Mouse (Mus musculus): ENCODE results near the gene Mrpl44.

The Mrpl44 gene

DNA sequence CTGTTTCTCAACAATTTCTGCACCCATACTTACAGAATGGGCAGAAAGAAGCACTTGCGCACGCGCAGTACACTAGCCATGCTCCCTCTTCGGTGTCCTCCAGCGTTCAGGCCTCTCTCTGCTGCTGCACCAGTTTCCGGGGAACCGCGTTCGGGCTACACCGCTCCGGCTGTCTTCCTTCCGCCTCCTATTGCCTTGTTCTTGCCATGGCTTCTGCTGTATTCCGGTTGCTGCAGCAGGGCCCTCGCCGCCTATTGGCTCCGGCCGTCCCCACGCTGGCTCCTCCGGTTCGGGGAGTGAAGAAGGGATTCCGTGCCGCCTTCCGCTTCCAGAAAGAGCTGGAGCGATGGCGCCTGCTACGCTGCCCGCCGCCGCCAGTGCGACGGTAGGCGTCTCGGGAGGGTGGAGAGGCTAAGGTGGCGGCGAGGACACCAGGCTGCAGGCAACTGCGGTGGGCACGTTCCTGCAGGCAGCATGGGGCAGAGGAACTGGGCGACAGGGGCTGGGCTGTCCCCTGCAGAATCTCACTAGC, at the start of gene Mrpl44, which contains the start of gene Wdfy1:
Gene Mrpl44, plus strand, starts transcription at position 92 of the 532 bp plus-strand sequence.
Gene Wdfy1, minus strand, starts transcription at position 217 of the 532 bp plus-strand sequence.
- DNase-seq: peak; percentile 97 to 100

DNA sequence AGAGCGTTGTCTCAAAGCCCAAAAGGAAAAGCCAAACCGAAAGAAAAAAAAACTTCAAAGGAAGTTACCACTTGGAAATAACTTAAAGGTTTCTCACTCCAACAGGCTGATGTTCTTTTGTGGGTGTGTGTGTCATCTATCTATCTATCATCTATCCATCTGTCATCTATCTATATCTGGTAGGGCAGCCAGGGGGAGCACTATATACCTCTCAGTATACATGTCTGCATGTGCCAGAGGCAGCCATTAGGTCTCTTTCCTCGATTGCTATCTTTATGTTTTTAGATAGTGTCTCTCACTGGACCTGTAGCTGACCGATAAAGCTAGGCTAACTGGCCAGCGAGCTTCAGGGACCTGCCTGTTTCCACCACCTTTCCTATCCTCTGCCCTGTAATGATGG, 41.0 kb upstream of the Mrpl44 start:
- DNase-seq: no peak

DNA sequence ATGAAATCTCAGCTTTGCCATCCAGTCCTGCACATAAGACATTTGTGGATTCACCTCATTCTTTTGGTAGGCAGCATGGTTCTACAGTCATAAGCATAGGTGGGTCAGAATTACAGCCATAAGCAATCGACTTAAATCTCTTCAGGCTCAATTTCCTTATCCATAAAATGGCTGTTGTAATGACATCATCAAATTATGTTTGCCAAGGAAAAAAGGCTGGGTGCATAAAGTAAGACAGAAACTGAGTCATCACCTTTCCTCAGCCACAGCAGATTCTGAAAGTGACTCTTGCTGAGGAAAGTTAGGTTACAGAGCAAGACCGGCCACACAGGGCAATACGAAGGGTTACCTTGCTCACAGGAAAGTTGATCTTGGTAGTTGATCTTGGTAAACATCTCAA, 39.4 kb upstream of the Mrpl44 start:
- no peak for DNase-seq

DNA sequence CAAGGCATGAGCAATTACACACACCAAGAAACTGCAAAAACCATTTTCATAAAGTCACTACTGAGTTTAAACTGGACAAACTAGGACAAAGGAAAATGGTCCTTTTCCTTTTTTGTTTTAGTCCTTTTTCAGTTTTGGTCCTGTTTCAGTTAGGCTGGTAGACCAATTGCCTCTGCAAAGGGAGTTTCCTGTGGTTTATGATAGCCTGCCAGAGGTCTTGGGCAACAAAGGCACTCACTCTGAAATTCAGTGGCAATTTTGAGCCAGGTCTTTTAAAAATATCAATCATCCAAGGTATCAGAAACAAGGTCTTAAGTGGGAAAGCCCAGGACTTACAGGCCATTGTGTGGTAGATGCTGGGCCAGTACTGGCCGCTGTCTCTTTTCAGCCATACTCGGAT, 36.1 kb upstream of the Mrpl44 start:
- DNase-seq: no peak

DNA sequence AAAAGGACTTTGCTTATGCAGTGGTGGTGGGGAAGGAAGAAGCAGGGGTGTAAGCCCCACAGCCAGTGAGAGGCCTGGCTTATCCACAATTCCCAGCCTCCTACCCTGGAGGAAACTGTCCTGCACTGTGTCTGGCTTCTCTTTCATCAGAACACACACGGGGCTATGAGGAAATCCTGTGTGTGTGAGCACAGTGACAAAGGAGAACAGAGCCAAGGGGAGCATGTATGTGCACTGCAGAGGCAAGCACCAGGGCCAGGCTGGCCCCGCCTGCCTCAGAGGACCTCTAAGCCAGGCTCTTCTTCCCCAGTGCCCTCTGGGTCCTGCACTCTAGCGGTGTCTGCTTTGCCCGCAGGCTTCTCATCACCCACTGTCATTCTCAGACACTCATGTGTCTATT, 34.8 kb upstream of the Mrpl44 start:
- DNase-seq: no peak

DNA sequence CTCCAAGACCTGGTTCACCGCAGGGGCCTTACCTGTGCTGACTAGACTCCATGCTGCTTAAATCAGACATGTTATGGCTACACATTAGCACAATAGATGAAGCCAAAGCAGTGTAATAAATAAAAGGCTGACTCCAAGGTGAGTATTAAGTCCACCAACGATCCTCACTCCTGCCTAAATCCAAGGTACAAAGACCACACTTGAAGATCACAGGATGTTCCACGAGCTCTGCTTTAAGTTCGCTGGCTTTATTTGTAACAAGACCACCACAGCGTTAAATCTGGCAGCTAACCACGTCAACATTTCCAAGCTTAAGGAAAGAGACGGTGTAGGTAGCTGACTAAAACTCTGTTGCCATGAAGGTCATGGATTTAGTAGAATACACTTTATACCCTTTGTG, 32.9 kb upstream of the Mrpl44 start:
- no peak for DNase-seq

DNA sequence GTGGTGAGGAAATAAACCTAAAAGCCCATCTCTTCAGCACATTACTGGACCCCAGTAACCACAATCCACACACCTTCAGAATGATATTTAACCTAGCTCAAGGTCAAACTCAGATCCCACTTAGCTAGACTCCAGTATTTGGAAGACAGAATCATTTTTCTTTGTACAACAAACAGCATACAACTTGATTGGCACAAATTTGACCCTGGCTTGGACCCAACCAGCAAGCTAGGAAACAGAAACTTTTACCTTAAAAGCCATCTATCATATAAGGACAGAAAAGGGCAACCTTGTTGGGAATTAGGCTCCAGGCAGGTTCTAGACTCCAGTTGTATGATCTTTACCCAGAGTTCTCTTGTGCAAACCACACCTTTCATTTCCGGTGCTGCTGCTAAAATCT, 32.4 kb upstream of the Mrpl44 start:
- DNase-seq: no peak

DNA sequence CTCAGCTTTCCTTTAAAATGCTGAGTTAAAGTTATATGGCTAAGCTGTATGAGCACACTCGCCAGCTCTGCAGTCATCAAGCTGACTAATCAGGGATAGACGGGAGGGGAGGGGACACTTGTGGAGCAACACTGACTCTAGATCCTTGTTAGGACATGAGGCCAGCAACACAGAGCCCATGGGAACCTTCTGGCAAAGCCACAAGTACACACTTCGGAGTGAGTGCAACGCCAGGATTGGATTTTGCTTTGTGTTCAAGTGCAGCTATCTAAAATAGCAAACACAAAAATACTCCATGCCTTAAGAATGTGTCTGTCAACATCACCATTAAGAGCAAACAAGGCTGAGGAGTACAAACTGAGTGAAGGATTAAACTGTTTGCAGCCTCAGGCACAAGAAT, 29.8 kb upstream of the Mrpl44 start:
- no peak for DNase-seq

DNA sequence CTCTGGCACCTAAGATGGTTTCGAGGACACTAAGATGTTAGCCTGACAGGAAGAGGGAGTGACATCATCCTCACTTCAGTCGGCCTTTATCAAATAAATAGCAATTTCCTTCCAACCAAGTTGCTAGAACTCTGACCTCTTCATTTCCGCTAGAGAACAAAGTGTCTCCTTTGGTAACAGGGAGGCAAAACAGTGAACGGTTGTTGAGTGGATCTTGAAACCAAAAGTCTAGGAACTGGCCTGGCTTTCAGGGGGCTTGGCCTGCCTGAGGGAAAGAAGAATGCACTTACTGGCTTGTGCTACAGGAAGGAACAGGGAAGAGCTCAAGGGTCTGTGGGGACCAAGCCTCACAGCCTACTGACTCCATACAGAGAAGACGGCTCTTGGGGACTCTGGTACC, 24.6 kb upstream of the Mrpl44 start:
- DNase-seq: no peak

DNA sequence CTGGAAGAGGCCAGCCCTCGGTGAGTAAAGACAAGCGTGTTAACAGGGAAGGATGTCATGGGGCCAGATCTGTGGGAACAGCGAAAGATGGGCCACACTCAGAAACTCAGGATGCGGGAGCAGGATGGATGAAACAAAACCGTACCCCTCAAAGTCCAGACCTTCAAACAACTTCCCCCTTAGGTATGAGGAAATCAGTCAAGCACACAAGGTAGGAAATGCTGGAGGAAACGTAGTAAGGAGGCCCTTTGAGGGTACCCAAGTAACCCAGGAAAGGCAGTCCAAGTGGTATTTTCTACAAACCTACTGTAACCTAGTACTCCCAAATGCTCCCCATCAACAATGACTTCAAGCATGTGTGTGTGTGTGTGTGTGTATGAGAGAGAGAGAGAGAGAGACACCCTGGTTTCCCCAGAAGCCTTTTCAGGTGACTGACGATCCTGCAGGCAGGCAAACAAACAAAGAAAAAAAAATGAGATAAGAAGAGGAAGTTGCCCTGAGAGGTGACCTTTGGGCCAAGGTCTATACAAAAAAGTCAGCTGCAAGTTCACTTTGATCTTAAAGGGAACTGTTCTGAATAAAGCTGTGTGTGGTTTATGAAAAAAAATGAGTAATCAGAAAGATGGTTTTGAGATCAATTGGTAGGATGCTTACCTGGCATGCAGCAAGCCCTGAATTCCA, 23.7 kb upstream of the Mrpl44 start:
- DNase-seq: no peak

DNA sequence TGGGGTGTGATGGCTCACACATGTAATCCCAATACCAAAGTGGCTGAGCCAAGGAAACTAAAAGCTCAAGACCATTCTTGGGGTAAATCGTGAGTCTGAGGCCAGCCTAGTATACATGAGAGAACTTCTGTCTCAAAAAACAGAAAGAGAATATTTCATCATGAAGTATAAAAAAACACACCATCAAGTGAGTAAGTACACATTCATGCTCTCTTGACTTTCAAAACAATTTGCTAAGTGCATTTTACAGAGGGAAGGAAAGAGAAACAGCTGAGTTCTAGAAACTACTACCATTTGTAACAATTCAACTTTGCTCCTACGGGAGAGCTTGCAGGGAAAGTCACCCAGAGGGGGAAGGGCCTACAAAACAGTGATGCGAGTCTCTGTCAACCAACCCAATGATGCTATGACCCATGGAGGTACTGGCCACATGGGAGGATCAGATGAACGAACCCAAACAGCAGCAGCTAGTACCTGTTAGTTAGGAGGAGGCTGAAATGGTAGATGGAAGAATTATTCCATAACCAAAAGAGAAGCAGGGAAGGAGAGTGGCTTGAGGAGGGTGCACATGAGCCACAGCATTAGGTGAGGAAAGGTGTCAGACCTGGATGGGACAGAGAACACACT, 23.0 kb upstream of the Mrpl44 start:
- DNase-seq: no peak

DNA sequence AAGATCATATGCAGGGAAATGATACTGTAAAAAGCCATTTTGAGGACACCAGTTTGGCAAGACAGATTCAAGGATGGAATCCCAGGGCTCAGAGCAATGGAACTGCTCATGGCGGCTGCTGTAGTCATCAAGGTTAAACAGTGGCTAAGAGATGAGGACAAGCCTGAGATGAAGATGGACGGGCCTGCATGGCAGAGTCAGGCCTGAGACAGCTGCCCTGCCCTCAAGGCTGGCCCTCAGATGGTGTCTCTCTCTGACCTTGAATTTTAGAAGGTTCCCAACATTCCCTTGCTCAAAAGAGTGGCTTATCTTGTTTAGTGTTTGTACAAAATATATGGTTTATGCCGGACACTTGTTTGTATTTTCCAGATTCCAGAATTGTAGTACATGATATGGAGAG, 22.4 kb upstream of the Mrpl44 start:
- DNase-seq: no peak

DNA sequence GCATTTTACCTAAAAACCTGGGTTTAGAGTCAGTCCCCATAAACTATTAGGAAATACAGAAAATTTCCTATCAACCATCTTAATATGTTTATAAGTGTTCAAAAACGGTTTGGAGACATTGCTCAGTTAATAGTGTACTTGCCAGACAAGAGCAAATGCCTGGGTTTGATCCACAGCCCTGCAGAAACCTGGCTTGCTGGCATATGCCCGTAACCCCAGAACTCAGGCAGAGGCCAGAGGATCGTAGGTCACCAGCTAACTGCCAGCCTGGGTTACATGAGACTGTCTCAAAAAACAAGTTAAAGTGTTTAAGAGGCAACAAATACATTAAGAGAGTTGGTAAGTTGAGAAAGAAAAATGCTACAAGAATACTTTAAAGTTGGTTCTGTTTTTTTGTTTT, 20.9 kb upstream of the Mrpl44 start:
- no peak for DNase-seq

DNA sequence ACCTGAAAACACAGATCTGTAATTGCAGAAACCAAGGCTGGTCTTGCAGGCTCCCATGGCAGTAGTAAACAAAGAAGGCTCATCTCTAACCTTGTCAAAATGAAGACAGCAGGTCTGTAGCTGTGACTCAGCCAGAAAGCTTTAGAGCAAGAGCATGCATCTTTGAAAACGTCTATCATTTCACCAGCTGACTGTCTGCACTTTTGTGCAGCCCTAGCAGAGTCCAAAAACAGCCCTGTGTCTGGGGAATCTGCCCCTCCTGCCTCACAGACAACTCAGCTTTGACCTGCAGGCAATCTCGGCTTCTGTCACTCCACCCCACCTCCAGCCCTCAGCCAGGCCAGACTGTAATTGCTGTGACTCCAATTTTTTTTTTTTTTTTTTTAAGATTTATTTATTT, 20.4 kb upstream of the Mrpl44 start:
- DNase-seq: no peak

DNA sequence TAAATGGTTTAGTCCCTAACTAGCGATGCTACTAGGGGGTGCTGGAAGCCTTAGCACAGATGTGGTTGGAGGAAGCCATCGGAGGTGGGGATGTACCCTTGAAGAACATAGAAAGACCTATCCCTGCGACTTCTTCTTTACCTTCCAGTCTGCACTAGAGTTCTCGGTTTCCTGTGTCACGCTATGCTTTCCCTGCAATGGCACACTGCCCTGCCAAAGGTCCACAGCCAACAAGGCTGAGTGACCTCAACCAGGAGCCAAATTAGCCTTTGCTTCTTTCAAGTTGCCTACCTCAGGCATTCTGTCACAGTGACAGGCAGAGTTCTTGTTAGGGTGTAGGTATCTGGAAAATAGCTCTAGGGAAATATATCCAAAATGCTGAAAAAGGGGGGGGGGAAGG, 19.4 kb upstream of the Mrpl44 start:
- peak in 1 of 2 experiments; percentile 14 for DNase-seq

DNA sequence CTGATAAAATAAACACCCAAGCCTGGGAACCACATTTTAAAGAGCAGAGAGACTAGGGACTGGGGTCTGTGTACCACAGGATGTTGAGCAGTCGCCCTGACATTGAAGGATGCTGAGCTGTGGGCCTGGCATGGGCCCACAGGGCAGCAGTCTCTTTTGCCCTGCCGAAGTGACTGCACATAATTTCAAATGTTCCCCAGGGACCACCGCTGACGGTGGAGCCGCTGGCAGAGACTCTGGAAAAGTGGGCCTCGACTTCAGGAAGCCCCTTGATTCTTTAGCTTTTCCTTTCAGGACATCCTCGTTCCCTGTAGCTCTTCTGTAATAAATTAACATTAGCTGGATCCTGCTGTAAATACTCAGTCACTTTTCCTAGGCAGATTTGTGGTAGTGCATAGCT, 18.7 kb upstream of the Mrpl44 start:
- no peak for DNase-seq

DNA sequence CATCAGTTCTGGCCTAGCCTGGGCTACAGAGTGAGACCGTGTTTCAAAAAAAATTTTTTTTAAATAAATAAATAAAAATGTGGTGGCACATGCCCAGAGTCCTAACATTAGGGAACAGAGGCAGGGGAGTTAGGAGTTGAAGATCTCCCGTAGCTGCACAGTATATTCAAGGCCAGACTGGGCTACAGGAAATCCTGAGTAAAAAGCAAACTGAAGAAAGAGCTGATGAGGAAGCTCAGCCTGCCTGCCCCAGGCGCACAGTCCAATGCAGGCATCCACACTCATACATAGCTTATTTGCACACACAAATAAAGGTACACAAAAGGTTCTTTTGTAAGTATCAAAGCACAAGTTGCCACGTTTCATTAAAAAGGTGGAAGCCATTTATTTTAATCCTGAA, 18.2 kb upstream of the Mrpl44 start:
- DNase-seq: no peak

DNA sequence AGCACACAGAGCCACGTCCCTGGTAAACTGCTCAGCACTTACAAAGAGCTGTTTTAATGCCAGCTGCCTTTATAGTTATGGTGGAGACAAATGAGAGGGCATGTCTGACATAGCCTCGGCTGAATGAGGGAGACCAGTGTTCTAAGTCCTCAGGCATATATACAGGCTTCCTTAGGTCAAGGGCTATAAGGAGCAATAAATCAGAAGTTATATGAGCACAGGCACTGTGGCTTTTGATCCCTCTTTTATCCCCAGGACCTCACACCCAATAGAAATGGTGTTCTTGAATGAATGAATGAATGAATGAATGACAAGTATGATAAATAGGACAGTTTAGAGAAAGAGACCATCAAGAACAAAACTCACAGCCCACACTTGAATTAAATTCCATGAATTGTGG, 16.8 kb upstream of the Mrpl44 start:
- DNase-seq: no peak

DNA sequence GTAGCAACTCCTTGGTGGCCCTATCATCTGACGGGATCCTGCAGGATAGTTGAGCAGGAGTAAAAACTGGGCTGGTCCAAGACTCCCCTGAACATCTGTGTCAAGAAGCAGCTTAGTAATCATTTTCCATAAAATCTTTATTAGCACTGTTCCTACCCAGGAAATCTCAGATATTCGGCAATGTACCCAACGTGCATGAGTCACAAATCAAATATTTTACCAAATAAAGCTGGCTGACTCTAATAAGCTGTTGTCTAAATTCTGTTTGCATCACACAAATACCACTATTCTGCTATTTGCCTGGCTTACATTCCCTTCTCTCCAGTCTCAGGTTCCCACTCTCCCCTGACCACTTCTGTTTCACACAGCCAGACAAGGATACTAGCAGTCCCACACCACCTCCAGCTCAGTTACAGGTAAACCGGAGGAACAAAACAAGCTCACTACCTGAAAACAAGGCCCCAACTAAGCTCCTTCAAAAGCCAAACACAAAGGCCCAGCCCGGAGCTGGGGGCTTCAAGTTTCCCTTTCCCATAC, 16.3 kb upstream of the Mrpl44 start:
- DNase-seq: no peak

DNA sequence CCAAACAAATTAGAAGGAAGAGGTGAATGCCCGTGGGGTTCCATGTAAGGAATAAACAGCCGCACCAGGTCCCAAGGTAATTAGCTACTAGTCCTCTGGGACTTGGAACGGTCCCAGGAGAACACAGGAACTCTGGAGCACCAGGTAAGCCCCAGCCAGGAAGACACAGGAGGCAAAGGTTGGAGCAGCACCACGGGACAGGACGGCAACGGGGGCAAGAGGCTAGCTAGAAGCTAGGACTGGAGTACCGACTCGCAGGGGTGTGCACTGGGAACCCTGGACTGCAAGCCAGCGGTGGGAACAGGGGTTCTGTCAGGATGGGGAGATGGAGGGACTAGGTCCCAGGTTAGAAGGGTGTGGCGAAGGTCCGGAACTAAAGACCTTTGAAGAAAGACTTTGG, 15.2 kb upstream of the Mrpl44 start:
- peak; percentile 28 to 41 for DNase-seq

DNA sequence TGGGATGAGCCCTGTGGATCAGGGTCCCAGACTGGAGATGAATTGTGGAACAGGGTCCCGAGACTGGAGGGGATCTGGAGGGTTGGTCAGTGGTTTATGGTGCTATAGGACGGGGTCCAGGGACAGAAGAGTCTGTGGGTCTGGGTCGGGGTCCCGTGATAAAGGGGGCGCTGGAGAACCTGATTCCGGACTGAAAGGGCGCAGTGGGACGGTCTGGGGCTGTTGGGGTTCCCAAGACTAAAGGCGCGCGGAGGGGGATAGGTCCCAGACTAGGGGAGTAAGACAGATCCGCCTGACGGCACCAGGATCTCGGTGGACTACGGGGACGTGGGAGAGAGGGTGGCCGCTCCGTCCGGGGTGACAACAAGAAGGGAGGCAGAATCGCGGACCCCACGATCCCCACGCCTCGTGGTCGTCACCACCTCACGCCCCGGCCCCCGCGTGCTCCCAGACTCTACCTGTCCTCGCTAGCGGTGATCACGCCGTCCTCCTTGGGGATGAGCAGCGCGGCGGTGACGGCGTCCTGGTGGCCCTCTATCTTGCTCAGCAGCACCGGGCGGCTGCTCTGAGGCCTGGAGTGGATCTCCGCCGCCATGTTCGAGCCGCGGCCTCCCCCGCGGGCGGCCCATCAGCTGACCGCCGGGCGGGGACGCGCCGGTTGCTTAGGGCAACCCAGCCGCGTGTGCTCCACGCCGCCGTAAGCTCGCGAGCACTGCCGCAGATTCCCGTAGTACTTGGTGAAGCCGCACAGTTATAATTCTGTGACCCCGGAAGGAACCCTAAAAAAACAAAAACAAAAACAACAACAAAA, 14.5 kb upstream of the Mrpl44 start:
- DNase-seq: peak; percentile 85 to 92

DNA sequence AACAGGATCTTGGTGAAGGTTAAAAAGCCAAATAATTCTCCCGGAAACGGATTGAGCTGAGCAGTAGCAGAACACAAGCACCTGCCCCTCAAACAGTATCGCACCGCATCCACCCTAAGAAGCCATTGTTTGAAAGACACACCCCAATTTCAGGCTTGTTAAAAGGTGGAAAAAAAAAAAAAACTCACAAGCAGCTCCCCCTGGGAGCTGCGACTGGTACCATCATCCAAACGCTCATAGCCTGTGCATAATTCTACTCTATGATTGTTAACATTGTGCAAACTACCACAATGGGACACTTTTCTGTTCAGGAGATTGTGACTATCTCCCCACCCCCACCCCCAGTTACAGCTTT, 13.9 kb upstream of the Mrpl44 start:
- DNase-seq: no peak
